Mouse (Mus musculus) skeletal muscle tissue, adult 2 months (tissue): ENCODE data around the gene Krt31.

Source experiments
- DNase-seq: peaks from one replicate; pipeline ENCODE4 v3.0.0-alpha.2; 2012; ENCODE audit warnings: low read depth, low spot score

Gene Krt31

DNA sequence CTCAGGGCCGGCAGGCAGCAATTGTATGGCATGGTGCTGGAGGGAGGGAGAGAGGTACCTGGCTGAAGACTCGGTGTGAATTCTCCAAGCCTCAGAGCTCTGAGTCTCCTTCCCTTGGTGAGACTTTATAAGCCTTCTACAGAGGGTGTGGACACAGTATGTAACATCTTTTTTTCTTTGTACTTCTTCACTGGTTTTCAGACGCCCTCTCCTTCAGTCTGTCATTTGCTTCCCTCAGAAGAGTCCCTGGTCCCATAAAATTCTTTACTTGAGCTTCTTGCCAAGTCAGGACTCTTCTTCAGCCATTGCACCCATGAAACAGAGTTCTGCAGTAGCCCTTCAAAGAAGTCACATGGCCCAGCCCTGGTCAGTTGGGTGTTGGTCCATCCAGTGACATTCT is at the start of gene Krt31:
TSS of gene Krt31 (minus strand) at position 101 of the 400 bp plus-strand sequence.
- no peak for DNase-seq

DNA sequence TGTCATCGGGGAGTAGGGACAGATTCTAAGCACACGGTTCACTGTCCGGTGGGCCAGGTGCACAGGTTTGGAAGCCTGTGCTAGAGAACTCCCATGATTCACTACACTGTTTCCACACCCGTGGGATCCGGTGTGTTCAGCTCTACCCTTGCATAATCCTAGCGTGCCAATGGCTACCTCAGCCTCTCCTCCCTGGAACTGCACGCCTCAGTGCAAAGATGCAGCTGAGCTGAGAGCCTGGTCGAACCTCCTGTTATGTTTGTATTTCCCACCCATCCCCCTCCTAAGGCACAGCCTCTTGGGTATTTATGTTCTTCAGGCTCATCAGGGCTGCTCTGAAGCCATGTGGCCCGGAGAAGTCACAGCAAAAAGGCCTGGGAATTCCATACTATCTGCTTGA is 47.5 kb upstream of the Krt31 start:
- no peak for DNase-seq

GRCm38 (mm10) chr11:100096141-100096540 is 45.8 kb upstream of the Krt31 start, which contains the start of gene Krt35:
TSS of gene Krt35 (minus strand) at chr11:100096241.
- DNase-seq, result no peak

DNA sequence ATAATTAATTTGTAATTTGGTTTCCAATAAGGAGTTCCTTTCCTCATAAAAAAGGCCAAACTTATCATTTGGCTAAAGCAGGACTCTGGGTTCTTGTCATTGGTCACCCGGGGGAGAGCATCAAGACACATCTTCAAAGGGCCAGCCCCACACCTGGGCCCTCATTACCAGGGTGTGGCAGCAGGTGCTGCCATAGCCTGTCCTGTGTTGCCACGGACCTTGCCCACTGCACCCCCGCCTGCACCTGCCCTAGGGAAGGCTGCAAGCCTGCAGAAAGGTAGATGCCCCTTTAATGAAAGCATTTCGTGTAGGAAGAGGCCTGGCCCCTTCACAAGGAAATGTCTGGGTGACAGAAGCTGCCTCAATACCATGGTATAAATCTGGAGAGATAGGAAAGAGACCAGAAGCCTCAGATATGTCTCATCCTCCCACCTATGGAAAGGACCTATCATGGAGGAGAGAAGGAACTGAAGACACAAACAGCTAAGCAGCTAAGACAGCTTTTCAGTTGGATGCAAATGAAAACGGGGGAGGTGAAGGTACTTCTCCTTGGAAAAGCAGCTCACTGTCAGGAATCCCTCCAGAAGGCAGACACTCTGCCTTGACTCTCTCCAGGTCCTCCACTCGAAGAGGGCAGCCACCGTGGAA is 38.2 kb upstream of the Krt31 start:
- no peak for DNase-seq

- DNase-seq, result no peak
These were observed 37.5 kb upstream of the Krt31 start, which contains the start of gene Krt32 for GRCm38 (mm10) chr11:100087861-100088260. TSS of gene Krt32 (minus strand) at chr11:100088226.

DNA sequence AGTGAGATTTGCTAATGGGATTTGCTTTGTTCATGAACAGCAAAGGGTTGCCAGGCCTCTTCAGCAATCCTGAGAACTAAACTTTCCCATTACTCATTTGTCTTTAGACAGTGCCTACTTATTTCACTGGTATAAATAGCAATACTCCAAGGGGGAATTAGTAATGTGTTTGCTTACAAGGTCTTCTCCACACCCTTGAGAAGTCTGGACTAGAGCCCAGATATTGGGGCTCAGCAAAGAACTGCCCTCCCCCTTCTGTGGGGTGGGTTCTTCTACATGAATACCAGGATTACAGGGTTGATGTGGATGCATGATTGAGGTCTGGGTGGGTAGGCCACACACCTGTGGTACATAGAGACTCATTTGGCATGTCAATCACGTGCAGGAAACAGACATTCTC is 23.5 kb upstream of the Krt31 start:
- DNase-seq, result peak; percentile 25

DNA sequence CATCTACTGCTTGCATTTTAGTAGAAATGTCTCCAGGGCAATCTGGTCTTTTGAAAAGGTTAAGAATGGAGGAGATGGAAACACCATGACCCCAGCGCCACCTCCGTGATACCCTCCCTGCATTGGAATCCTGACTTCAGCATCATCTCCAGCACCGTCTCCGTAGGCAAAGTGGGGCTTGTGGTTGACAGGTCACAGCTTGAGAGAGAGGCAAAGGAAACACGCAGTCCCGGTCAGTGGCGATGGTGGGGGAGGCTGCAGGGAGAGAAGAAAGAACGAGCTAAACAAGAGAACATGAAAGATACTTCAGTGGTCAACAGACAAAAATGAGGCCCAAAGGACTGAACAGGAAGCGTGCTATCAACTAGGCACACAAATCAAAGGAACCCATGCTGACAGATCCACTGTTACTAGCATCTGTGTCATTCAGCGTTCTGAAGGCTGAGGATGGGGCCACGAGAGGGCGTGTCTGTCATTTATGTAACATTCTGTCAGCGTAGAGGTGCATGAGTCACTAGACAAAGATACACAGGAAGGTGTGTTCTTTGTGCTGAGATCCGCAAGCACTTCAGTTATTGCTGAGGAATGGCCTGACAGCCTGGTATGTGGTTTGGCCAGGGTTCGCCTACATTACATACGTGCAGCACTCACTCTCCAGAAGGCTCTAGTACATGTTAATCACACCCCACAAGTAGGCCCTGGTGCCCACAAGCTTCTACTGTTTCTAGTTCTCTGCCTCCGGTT is 17.1 kb upstream of the Krt31 start:
- DNase-seq, result no peak

- DNase-seq, result no peak
These were observed 16.1 kb upstream of the Krt31 start for GRCm38 (mm10) chr11:100066236-100067010.

GRCm38 (mm10) chr11:100058875-100059274 is 8.5 kb upstream of the Krt31 start:
- no peak for DNase-seq

GRCm38 (mm10) chr11:100055686-100056655 is 5.6 kb upstream of the Krt31 start:
- no peak for DNase-seq

DNA sequence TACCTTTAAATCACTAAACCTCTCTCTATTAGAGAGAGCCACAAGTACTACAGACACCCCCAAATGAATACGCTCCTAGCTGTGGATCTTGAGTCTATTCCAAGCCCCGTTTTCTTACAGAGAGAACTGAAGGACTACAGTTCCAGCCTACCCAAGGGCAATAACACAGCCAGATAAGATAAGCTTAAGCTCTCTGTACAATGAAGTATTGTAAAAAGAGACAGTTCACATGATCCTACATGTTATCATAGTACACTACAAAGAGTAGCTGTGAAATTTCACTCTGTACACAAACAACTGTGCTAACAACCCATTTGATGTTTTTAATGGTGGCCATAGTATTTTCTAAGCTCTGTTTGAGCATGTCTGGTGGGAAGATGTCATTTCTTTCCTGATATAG is 3.2 kb downstream of the Krt31 start:
- no peak for DNase-seq

GRCm38 (mm10) chr11:100046303-100046866 is 4.0 kb downstream of the Krt31 start:
- no peak for DNase-seq

DNA sequence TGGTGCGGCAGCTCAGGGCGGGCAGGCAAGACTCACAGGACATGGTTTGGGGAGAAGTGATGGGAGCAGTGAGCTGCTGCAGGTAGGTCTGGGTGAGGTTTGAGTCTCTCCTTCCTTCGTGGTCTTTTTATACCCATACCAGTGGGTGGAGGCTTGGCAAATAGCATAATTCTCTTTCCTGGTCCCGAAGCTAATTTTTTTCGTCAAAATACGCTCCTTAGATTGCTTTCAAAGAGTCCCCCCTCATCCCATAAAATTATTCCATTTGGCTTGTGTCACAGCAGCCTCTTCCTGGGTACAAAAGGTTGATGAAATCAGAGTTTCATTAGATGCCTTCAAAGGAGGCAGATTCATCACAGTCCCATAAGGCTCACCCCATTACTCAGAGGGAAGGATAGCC is 8.9 kb downstream of the Krt31 start, which contains the start of gene Krt34:
TSS of gene Krt34 (minus strand) at position 101 of the 400 bp plus-strand sequence.
- no peak for DNase-seq

DNA sequence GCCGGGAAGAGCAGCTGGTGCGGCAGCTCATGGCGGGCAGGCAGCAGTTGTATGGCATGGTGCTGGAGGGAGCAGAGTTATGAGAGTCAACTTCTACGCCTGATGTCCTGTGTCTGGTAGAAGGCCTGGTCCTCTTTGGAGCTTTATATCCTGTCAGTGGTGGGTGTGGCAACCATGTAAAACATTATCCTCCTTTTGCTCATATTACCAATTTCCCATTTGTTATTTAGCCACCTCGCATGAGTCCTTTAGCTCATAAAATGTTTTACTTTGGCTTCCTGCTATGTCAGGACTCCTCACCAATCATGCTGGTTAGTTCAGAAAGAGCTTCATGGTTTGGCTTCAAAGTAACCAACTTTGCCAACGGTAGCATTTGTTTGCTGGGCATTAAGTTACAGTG is 20.6 kb downstream of the Krt31 start, which contains the start of gene Krt33b:
TSS of gene Krt33b (minus strand) at position 101 of the 400 bp plus-strand sequence.
- no peak for DNase-seq

DNA sequence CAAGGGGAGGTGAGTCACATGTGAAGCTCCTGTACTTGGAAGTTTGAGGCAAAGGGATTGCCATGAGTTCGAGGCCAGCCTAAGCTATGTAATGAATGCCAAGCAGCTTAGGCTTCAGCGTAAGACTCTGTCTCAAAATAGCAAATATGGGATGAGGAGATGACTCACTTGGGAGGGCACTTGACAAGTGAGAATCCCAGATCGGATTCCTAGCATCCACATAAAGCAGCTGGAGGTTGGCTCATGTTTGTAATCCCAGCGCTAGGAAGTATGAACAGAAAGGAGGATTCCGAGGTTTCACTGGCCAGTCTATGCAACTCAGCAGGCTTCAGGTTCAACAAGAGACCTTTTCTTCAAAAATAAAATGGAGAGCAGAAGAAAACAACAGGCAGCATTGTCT is 28.9 kb downstream of the Krt31 start:
- DNase-seq, result no peak

DNA sequence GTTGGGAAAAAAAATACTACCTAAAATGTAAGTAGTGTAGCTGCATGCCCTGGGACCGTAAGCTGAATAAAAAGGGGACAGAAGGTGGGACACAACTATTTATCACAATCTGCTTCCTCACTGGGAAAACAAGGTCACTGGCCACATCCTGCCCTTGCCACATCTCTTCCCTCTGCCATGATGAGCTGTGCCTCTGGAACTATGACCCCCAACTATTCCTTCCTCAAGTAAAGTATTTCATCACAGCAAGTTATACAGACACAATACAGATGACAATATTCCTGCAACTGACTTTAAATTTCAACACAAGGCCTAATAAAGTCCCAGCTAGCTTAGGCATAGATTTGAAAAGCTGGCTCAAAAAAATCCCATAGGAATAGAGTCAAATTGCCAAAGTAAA is 30.9 kb downstream of the Krt31 start:
- DNase-seq, result no peak

GRCm38 (mm10) chr11:100016112-100016511 is 34.2 kb downstream of the Krt31 start, which contains the start of gene Krt33a:
TSS of gene Krt33a (minus strand) at chr11:100016212.
- DNase-seq, result no peak

GRCm38 (mm10) chr11:100013691-100014171 is 36.6 kb downstream of the Krt31 start:
- DNase-seq, result no peak

DNA sequence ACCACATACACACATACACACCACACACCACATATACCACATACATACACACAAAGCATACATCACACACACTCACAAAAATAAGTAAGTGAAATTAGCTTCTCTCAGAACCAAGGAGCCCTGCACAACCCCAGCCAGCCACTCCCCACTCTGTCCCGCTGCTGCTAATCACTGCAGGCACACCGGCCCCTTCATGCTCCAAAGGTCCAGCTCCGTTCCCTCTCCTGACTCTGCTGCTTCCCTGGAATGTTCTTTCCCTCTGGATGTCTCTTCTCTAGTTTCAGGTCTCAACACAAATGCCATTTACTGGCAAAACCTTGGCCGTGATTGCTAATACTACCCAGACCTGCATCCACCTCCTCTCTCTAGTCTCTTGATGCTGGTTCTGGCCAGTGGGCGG is 39.7 kb downstream of the Krt31 start:
- DNase-seq, result no peak

DNA sequence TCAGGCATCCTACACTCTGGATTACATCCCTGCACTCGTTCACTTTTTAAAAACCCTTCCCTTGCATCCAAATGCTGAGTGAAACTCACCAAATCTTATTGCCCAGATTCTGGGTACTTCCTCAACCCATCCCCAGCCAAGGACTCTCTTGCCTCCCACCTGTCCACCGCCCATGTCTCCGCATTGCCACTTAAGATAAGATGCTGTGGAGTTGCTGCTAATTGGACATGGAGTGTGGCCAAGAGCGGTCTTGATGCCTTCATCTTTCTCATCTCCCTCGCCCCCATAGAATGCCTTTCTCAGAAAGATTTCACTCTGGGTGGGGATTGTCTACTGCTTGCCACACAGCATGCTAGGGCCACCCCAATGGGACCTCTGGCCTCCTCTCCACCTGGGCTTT is 42.0 kb downstream of the Krt31 start:
- DNase-seq, result no peak
